Mouse (Mus musculus) heart, postnatal 0 days (tissue): Measurements from ENCODE around the gene Gata2. TPM values are rescaled to one million over a fixed set of nuclear protein-coding genes. Genes with fewer than 3 reads are reported as not detected.
A peak's percentile ranks its signal among the peaks of the same experiment; 100 is the strongest.

Source experiments
- ATAC-seq: fragments of 200-750 bp; cut with Nextera tagmentation; 2 replicates; pipeline ENCODE4 v1.8.0; 2017; ENCODE audit warnings: low read depth, moderate number of reproducible peaks, moderate library complexity; ENCODE audit not compliant: insufficient read depth
- DNase-seq: peaks from one replicate; pipeline ENCODE4 v3.0.0-alpha.2; 2016; ENCODE audit warnings: low spot score
- H3K27ac ChIP-seq: fragments of 300-500 bp; sonication (generic); 2 replicates; pipeline ENCODE4 v1.5.1; 2014; ENCODE audit warnings: low read depth, mild to moderate bottlenecking
- H3K27me3 ChIP-seq: fragments of 300-500 bp; sonication (generic); 2 replicates; pipeline ENCODE4 v1.6.1; 2014; ENCODE audit warnings: low read length, mixed read lengths; ENCODE audit not compliant: control insufficient read depth, insufficient read depth
- H3K36me3 ChIP-seq: fragments of 300-500 bp; sonication (generic); replicated peaks from 2 replicates; pipeline ENCODE4 v1.6.1; 2014; ENCODE audit warnings: low read length, mixed read lengths; ENCODE audit not compliant: control insufficient read depth, insufficient read depth
- H3K4me1 ChIP-seq: fragments of 300-500 bp; sonication (generic); 2 replicates; pipeline ENCODE4 v1.6.1; 2014; ENCODE audit warnings: antibody characterized with exemption; ENCODE audit not compliant: control insufficient read depth, insufficient read depth
- H3K4me2 ChIP-seq: fragments of 300-500 bp; sonication (generic); 2 replicates; pipeline ENCODE4 v1.6.1; 2014; ENCODE audit warnings: low read depth, mild to moderate bottlenecking, low read length, moderate library complexity
- H3K4me3 ChIP-seq: fragments of 300-500 bp; sonication (generic); 2 replicates; pipeline ENCODE4 v1.5.1; 2014; ENCODE audit warnings: low read depth, low read length
- H3K9ac ChIP-seq: fragments of 300-500 bp; sonication (generic); replicated peaks from 2 replicates; pipeline ENCODE4 v1.6.1; 2014; ENCODE audit warnings: low read depth, low read length, mixed read lengths
- H3K9me3 ChIP-seq: fragments of 300-500 bp; sonication (generic); replicated peaks from 2 replicates; pipeline ENCODE4 v1.6.1; 2016; ENCODE audit warnings: low read length; ENCODE audit not compliant: control insufficient read depth
- CTCF ChIP-seq: IDR thresholded peaks from 2 replicates; pipeline ENCODE4 v1.5.1; 2016; ENCODE audit warnings: antibody characterized with exemption, control low read depth, low read depth
- EP300 ChIP-seq: IDR thresholded peaks from 2 replicates; pipeline ENCODE4 v1.6.1; 2016; ENCODE audit warnings: antibody characterized with exemption, low read depth
- WGBS: fragments of 180-500 bp; shearing (Covaris S2); extraction: QIAGEN DNeasy Blood & Tissue Kit; methylation state at CpG from one replicate; pipeline ENCODE4 v1.1.7; 2014; 5-methylcytosine and 5-hydroxymethylcytosine counted together
- polyA plus RNA-seq: library from polyadenylated mRNA; unstranded; fragments of >200 nt; fragmentation: Nextera tagmentation; extraction: Ambion mirVana; gene quantifications from 2 replicates; pipeline ENCODE4 v1.2.1, GENCODE M21; 2015
- total RNA-seq: library from RNA; depleted of rRNA; stranded (reverse); fragments of >200 nt; gene quantifications from 2 replicates; pipeline ENCODE4 v1.2.3, GENCODE M21; 2014; ENCODE audit warnings: low replicate concordance; rRNA removed

The Gata2 gene
- total RNA-seq: 17.7 and 19.6 TPM in 2 replicates
- polyA plus RNA-seq: 13.7 and 16.0 TPM in 2 replicates

DNA sequence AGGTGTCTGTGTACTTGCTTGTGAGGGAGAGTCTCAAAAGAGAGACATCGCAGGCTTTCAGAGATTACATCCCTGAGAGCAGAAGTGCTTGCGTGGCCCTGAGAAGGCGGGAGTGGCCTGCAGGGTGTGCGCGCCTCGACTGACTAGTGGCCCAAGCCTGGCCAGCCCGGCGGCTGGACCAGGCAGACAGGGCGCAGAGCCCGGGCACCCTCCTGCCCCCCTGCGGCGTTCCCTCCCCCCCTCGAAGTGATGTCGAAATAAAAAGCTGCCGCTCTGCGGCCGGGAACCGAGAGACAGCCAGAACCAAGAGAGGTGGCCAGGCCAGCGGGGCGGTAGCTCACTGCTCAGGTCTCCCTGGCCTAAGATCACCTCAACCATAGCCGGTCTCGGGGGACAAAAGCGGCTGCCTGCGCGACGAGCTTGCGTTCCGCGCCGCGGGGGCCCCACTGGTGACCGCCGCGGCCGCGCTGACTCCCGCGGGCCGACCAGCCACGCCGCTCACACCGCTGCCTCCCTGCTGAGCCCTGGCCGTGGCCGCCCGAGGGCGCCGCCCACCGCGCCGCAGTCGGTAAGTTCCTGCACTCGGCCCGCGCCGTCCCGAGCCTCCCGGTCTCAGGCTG, at the start of gene Gata2:
Gene Gata2, plus strand, starts transcription at position 459 of the 620 bp plus-strand sequence.
- Histone ChIP-seq H3K36me3 (no peaks in the 10 kb centered on the region), H3K27me3 (peaks cover 100% of the 10 kb centered on the region), H3K4me3 (peak within 1 kb of the TSS; percentile 53), H3K4me1 (peaks cover 10% of the 10 kb centered on the region), H3K27ac (no peak within 1 kb of the TSS), H3K9me3 (no peaks in the 10 kb centered on the region), H3K9ac (peak within 1 kb of the TSS; percentile 45), H3K4me2 (peak within 1 kb of the TSS; percentile 64)
- no peak for TF ChIP-seq CTCF
- DNase-seq (no peak), ATAC-seq (no peak)
- WGBS: 3% methylated on average over 55 of the region's 57 CpGs

DNA sequence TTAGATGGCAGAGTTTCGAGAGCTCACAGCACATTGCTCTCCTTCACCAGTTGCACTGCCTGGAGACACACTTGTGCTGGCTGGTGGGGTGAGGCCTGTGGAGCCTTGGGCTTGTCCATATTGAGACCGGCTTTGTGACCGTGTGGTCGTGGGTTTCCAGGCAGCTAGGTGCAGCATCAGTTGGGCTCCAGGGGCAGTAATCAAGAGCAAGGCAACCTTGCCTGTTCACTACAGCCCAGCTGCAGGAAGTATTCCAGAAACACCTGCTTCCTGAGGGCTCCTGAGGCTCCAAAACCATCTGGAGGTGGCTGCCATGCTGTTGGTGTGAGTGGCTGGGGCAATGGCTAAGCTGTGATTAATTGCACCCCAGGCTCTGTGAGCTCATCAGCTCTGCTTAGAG, 47.9 kb upstream of the Gata2 start:
- H3K4me1 ChIP-seq: peaks cover 11% of the 10 kb centered on the region; the same call in 1 of the 2 replicates
- no peaks in the 10 kb centered on the region for H3K27me3 ChIP-seq
- H3K36me3 ChIP-seq: no peaks in the 10 kb centered on the region
- no peak overlapping the region for H3K9ac ChIP-seq
- no peak for ATAC-seq
- H3K4me3 ChIP-seq: no peak overlapping the region
- no peak overlapping the region for H3K4me2 ChIP-seq
- H3K27ac ChIP-seq: no peak overlapping the region
- TF ChIP-seq EP300 (no peak), CTCF (no peak)
- H3K9me3 ChIP-seq: no peaks in the 10 kb centered on the region
- no peak for DNase-seq
- 66% methylated on average over 4 of the region's 4 CpGs for WGBS

DNA sequence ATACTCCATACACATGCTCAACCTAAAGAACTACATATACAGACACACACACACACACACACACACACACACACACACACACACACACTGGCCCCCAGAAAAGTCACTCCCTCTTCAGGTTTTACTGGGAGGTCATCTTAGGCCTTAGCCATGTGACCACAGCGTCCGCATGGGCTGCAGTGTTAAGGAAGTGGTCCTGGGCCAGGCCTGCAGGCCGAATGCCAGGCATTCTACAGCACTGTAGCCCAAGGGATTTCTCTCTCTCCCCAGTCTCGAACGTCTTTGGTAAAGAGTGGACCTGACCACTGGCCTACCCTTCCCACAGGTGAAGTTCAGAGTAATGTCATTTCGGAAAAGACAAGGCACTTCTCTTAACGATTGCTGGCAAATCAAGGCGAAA, 47.1 kb upstream of the Gata2 start:
- TF ChIP-seq EP300: peak; percentile 11; the same call in 1 of the 2 replicates
- no peak for TF ChIP-seq CTCF
- ATAC-seq: 0 out of 2 replicates have a peak, but pooled peaks have one; percentile 25
- Histone ChIP-seq H3K36me3 (no peaks in the 10 kb centered on the region), H3K4me1 (peaks cover 5% of the 10 kb centered on the region; the same call in 1 of the 2 replicates), H3K9ac (no peak overlapping the region), H3K4me2 (no peak overlapping the region), H3K4me3 (no peak overlapping the region), H3K27me3 (no peaks in the 10 kb centered on the region), H3K9me3 (no peaks in the 10 kb centered on the region), H3K27ac (no peak overlapping the region)
- 59% methylated on average over 8 of the region's 8 CpGs for WGBS
- DNase-seq: no peak

DNA sequence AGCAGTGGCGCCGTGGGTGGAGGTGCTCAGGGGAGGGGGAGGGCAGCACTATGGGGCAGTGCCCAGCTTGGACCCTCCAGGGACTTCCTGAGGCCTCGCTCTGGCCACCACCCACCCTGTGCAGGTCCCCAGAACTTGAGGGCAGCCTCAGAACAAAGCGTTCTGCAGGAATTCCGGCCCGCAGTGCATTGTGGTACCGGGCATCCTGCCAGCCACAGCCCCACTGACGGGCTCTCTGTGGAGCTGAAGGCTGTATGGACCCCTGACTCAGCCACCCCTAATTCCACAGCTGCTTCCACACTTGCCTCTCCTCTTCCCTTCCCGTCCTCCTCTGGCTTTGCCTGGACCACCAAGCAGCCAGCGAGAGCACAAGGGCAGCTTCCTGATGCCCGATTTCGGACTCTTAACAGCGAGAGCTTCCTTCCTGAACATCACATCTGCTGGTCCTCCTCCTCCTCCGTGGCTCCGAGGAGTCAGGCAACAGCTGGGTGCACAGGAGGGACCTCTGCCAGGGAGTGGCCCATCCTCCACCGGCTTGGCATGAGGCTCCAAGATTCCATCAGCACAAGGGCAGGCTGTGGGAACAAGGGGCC, 46.2 kb upstream of the Gata2 start:
- TF ChIP-seq EP300: peak; percentile 75
- TF ChIP-seq CTCF: no peak
- Histone ChIP-seq H3K4me2 (no peak overlapping the region), H3K9ac (no peak overlapping the region), H3K36me3 (no peaks in the 10 kb centered on the region), H3K4me1 (peaks cover 5% of the 10 kb centered on the region; the same call in 1 of the 2 replicates), H3K27ac (0 out of 2 replicates have a peak overlapping the region, but pooled peaks have one; percentile 7), H3K4me3 (no peak overlapping the region), H3K27me3 (no peaks in the 10 kb centered on the region), H3K9me3 (no peaks in the 10 kb centered on the region)
- ATAC-seq: peak; percentile 37
- DNase-seq: peak; percentile 34
- WGBS: 56% methylated on average over 16 of the region's 16 CpGs

DNA sequence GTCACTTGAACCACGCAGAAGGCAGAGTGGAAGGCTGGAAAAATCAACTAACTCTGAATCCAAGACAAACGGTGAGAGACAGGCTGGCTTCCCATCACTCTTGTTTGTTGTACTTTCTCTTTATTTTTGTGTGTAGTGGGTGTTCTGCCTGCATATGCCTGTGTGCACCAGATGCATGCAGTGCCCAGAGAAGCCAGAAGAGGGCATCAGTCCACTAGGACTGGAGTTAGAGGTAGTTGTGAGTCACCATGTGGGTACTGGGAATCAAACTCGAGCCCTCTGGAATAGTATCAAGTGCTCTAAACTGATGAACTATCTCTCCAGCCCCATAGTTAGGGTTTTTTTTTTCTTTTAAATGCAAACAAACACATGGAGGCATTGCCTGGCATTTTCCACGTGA, 42.4 kb upstream of the Gata2 start:
- WGBS: 63% methylated on average over 4 of the region's 4 CpGs
- H3K9ac ChIP-seq: no peak overlapping the region

More for the DNA sequence above, 42.4 kb upstream of the Gata2 start:
- H3K27me3 ChIP-seq: no peaks in the 10 kb centered on the region
- no peak for ATAC-seq
- H3K4me1 ChIP-seq: peaks cover 5% of the 10 kb centered on the region; the same call in 1 of the 2 replicates
- H3K4me3 ChIP-seq: no peak overlapping the region
- no peak overlapping the region for H3K4me2 ChIP-seq
- no peak overlapping the region for H3K27ac ChIP-seq
- no peaks in the 10 kb centered on the region for H3K36me3 ChIP-seq
- TF ChIP-seq CTCF (0 out of 2 replicates have a peak, but pooled peaks have one; percentile 4), EP300 (no peak)
- no peak for DNase-seq
- no peaks in the 10 kb centered on the region for H3K9me3 ChIP-seq
